Mouse (Mus musculus) cerebellum, postnatal 14 days (tissue): ENCODE results near the gene Pik3c2b.

Source experiments
- DNase-seq, 2 experiments: peaks; one replicate each; pipeline ENCODE4 v3.0.0; 2021; ENCODE audit warnings: mixed read lengths in 2 of 2

Gene Pik3c2b

GRCm38 (mm10) chr1:133074541-133074940, 29.1 kb downstream of the Pik3c2b start:
- DNase-seq = no peak

- no peak for DNase-seq
These were observed 30.4 kb downstream of the Pik3c2b start for GRCm38 (mm10) chr1:133075651-133076400.

GRCm38 (mm10) chr1:133076681-133077514, 31.4 kb downstream of the Pik3c2b start:
- no peak for DNase-seq

- DNase-seq = no peak
These were observed 32.3 kb downstream of the Pik3c2b start for GRCm38 (mm10) chr1:133077606-133078337.

- peak in 1 of 2 experiments; percentile 38 for DNase-seq
These were observed 32.9 kb downstream of the Pik3c2b start for GRCm38 (mm10) chr1:133078338-133078727.

GRCm38 (mm10) chr1:133079509-133079908, 34.0 kb downstream of the Pik3c2b start:
- DNase-seq = peak; percentile 38 to 47

GRCm38 (mm10) chr1:133080079-133080561, 34.7 kb downstream of the Pik3c2b start:
- DNase-seq = peak; percentile 41 to 43

- no peak for DNase-seq
These were observed 35.2 kb downstream of the Pik3c2b start for GRCm38 (mm10) chr1:133080717-133081116.

- no peak for DNase-seq
These were observed 37.6 kb downstream of the Pik3c2b start for GRCm38 (mm10) chr1:133083003-133083546.

- DNase-seq = no peak
These were observed 38.6 kb downstream of the Pik3c2b start for GRCm38 (mm10) chr1:133083942-133084625.

GRCm38 (mm10) chr1:133084708-133085416, 39.4 kb downstream of the Pik3c2b start:
- DNase-seq = peak in 1 of 2 experiments; percentile 24

GRCm38 (mm10) chr1:133085417-133085742, 39.9 kb downstream of the Pik3c2b start:
- DNase-seq = peak; percentile 41 to 49

GRCm38 (mm10) chr1:133086804-133087203, 41.3 kb downstream of the Pik3c2b start:
- DNase-seq = no peak

GRCm38 (mm10) chr1:133087206-133087905, 41.9 kb downstream of the Pik3c2b start:
- peak; percentile 83 to 86 for DNase-seq

- DNase-seq = no peak
These were observed 42.7 kb downstream of the Pik3c2b start for GRCm38 (mm10) chr1:133088196-133088595.

- DNase-seq = no peak
These were observed 43.9 kb downstream of the Pik3c2b start for GRCm38 (mm10) chr1:133089415-133089814.

GRCm38 (mm10) chr1:133090641-133091040, 45.2 kb downstream of the Pik3c2b start:
- no peak for DNase-seq

- DNase-seq = no peak
These were observed 46.0 kb downstream of the Pik3c2b start for GRCm38 (mm10) chr1:133091483-133091882.

GRCm38 (mm10) chr1:133093719-133094118, 48.3 kb downstream of the Pik3c2b start:
- DNase-seq = no peak

GRCm38 (mm10) chr1:133100980-133101798, 55.7 kb downstream of the Pik3c2b start:
- DNase-seq = peak; percentile 86 to 89
